Mouse (Mus musculus) hindbrain, embryonic 14.5 days (tissue): ENCODE results near the gene Gm6121. TPM values are rescaled to one million over a fixed set of nuclear protein-coding genes. Genes with fewer than 3 reads are reported as not detected.
"Not testable (repeated sequence)": the region's sequence is repeated elsewhere in the genome, so short reads cannot be mapped to it uniquely, and the experiment has no call there.

Source experiments
- ATAC-seq: fragments of 200-750 bp; cut with Nextera tagmentation; 2 replicates; pipeline ENCODE4 v1.8.0; 2017; ENCODE audit warnings: moderate number of reproducible peaks, mild to moderate bottlenecking, moderate TSS enrichment, moderate library complexity; ENCODE audit not compliant: low FRiP score
- DNase-seq: peaks from one replicate; pipeline ENCODE4 v3.0.0-alpha.2; 2015; ENCODE audit warnings: low spot score
- H3K27ac ChIP-seq: fragments of 300-500 bp; sonication (generic); 2 replicates; pipeline ENCODE4 v1.5.1; 2014; ENCODE audit warnings: mild to moderate bottlenecking, moderate library complexity
- H3K27me3 ChIP-seq: fragments of 300-500 bp; sonication (generic); 2 replicates; pipeline ENCODE4 v1.6.1; 2014; ENCODE audit warnings: mild to moderate bottlenecking, low read length, mixed read lengths; ENCODE audit not compliant: control insufficient read depth, insufficient read depth
- H3K36me3 ChIP-seq: fragments of 300-500 bp; sonication (generic); replicated peaks from 2 replicates; pipeline ENCODE4 v1.6.1; 2014; ENCODE audit not compliant: control insufficient read depth, insufficient read depth
- H3K4me1 ChIP-seq: fragments of 300-500 bp; sonication (generic); replicated peaks from 2 replicates; pipeline ENCODE4 v1.6.1; 2014; ENCODE audit warnings: antibody characterized with exemption, low read length, mixed read lengths; ENCODE audit not compliant: control insufficient read depth, insufficient read depth
- H3K4me2 ChIP-seq: fragments of 300-500 bp; sonication (generic); replicated peaks from 2 replicates; pipeline ENCODE4 v1.6.1; 2014; ENCODE audit warnings: mild to moderate bottlenecking, moderate library complexity
- H3K4me3 ChIP-seq: fragments of 300-500 bp; sonication (generic); replicated peaks from 2 replicates; pipeline ENCODE4 v1.5.1; 2014; ENCODE audit warnings: mild to moderate bottlenecking, low read length
- H3K9ac ChIP-seq: fragments of 300-500 bp; sonication (generic); 2 replicates; pipeline ENCODE4 v1.6.1; 2014
- H3K9me3 ChIP-seq: fragments of 300-500 bp; sonication (generic); 2 replicates; pipeline ENCODE4 v1.6.1; 2016; ENCODE audit warnings: low read length; ENCODE audit not compliant: control insufficient read depth
- WGBS: fragments of 180-500 bp; shearing (Covaris S2); extraction: QIAGEN DNeasy Blood & Tissue Kit; methylation state at CpG from one replicate; pipeline ENCODE4 v1.1.7; 2014; 5-methylcytosine and 5-hydroxymethylcytosine counted together
- polyA plus RNA-seq: library from polyadenylated mRNA; unstranded; fragments of >200 nt; fragmentation: Nextera tagmentation; extraction: Ambion mirVana; gene quantifications from 2 replicates; pipeline ENCODE4 v1.2.1, GENCODE M21; 2014

Gene Gm6121
- polyA plus RNA-seq = not detected in 2 replicates

DNA sequence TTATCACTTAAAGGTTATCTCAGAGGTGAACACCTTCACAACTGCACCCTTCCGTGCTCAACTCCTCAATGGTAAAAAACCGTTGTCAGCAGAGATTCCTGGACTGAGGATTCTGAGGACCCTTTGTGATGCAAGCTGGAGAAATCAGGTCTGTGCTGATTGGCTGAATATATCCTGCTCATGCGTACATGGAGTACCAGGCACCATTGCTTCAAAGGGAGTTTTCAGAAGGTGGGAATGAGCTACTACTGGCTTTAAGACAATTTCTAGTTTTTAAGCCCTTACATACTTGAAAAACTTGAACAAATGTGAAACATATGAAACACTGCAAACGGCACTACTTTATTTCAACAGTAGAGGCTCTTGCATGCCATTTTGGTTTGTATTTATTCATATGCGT lies at the start of gene Gm6121:
Gene Gm6121, minus strand, starts transcription at position 101 of the 400 bp plus-strand sequence.
- ATAC-seq, H3K27ac ChIP-seq, H3K4me1 ChIP-seq, H3K4me3 ChIP-seq, DNase-seq, H3K9ac ChIP-seq, H3K9me3 ChIP-seq, H3K36me3 ChIP-seq, H3K4me2 ChIP-seq, H3K27me3 ChIP-seq: not testable (repeated sequence)
- WGBS = no CpG with 5 or more reads among the region's 5 CpGs

Other genes with a start within 250 kb of the Gm6121 start
- not detected in 2 replicates for gene Gm14525, start 233.1 kb downstream of the Gm6121 start, polyA plus RNA-seq